Mouse (Mus musculus) lung, postnatal 4 days (tissue): ENCODE measurements around the gene Olfr1323.

ENCODE experiments used
- DNase-seq, 2 experiments: peaks; one replicate each; pipeline ENCODE4 v3.0.0; 2021

Olfr1323 gene

DNA sequence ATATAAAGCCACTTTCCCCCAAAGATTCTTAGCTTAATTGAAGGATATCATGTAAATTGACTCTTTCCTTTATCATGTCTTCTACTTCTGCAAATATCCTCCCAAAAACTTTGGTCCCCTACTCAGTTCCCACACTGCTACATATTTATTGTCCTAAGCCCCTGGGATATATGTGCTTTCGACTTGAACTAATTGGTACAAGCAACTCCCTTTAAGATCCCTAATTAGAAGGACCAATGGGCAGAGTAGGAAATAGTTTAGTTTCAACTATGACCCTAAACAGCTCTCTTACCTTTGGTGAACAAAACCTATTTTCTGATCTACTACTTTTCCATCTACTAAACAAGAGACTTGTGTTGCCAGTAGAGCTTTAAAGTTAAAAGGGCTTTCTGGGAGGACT is at the start of gene Olfr1323:
TSS of gene Olfr1323 (minus strand) at position 101 of the 400 bp plus-strand sequence.
- DNase-seq, result no peak

DNA sequence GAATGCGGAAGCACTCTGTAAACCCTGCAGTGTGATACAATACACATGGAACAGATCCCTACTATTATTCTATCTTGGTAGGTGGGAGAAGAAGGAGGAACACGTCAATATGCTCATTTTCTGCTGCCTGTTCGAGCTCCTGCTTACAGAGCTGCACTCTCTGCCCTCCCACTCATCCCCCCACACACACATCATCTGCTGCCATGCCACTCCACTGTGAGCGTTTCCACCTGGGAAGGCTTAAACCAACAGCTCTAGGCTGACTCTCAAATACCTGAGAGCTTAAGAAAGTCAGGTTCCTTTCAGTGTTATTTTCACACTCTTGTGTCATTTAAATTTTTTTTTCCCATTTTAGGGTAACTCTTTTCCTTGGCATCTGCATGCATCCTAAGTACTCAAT is 6.9 kb downstream of the Olfr1323 start:
- no peak for DNase-seq
